Mouse (Mus musculus) cerebellum, adult 11-12 months (tissue): Measurements from ENCODE around the gene Plekha7.

ENCODE experiments used
- DNase-seq: peaks from one replicate; pipeline ENCODE4 v3.0.0; 2022

Gene Plekha7

DNA sequence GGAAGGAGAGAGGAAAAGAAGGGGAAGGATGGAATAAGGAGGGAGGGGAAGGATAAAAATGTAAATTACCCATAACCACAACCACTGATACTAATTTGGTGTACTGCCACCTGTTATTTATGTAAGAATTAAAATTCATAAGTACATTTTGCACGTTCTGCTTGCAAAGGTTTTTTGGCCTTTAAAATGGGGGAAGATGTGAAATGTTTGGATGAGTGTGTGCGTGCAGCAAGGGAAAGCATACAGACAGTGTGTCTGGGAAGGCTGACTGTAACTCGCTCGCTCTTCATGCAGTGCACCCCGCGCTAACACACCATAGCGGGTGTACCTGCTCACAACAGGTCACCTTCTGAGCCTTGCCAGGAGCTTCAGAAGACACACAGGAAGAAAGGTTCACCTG, 90.4 kb downstream of the Plekha7 start:
- DNase-seq, result no peak

GRCm38 (mm10) chr7:116211904-116212303, 96.3 kb downstream of the Plekha7 start:
- DNase-seq, result no peak

DNA sequence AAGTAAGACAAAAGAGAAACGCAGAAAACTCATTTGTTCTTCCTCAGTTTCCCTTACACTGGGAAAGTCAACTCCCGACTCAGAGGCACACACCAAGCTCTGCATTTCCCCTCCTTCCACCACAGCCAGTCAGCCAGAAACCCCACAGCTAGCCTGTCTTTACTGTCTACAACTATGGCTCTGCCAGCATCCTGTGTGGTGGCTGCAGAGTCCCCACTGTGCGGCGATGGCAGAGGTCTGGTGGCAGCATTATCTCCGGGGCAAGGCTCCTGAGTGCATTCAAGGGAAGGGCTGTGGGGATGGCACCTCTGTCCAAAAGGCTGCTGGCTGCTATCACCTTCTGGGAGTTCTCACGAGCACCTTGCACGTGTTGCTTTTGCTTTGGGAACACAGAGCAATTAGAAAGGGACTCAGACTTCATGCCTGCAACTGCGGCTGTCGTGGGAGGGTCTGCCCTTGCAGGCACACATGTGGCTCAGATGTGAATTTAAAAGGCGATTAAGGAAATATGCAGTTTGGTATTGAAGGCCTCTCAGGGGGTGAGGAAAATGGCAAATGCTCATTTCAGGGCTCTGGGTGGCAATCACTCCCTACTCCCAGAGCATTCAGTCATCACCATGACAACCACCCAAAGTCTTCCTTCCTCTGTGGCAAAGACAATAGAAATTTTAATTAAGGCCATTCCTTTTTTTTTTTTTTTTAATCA, 98.1 kb downstream of the Plekha7 start:
- DNase-seq, result no peak

GRCm38 (mm10) chr7:116208880-116209279, 99.3 kb downstream of the Plekha7 start:
- no peak for DNase-seq

- no peak for DNase-seq
These were observed 101.2 kb downstream of the Plekha7 start for GRCm38 (mm10) chr7:116206806-116207571.

DNA sequence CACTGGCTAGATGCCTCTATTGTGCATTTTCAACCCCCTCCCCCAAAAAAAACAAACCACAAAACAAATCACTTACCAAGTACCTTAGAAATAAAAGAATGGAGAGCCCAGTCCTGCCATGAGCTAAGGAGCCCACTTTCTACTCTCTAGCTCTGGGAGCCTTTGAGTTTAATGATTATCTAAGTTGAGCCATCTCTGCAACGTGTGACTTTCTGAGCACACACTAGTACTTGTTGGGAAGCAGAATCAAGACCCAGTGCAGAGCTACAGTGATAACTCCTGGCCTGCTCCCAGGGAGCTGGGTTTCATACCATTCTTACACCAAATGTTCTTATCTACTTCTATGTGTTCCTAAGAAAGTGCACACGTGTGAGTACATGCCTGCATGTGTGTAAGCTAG, 102.7 kb downstream of the Plekha7 start:
- no peak for DNase-seq

- DNase-seq, result no peak
These were observed 106.0 kb downstream of the Plekha7 start for GRCm38 (mm10) chr7:116202033-116202681.

GRCm38 (mm10) chr7:116200951-116201351, 107.2 kb downstream of the Plekha7 start:
- no peak for DNase-seq

GRCm38 (mm10) chr7:116200544-116200943, 107.6 kb downstream of the Plekha7 start:
- DNase-seq, result no peak

- no peak for DNase-seq
These were observed 109.3 kb downstream of the Plekha7 start for GRCm38 (mm10) chr7:116198902-116199301.

GRCm38 (mm10) chr7:116198407-116198806, 109.8 kb downstream of the Plekha7 start:
- no peak for DNase-seq

DNA sequence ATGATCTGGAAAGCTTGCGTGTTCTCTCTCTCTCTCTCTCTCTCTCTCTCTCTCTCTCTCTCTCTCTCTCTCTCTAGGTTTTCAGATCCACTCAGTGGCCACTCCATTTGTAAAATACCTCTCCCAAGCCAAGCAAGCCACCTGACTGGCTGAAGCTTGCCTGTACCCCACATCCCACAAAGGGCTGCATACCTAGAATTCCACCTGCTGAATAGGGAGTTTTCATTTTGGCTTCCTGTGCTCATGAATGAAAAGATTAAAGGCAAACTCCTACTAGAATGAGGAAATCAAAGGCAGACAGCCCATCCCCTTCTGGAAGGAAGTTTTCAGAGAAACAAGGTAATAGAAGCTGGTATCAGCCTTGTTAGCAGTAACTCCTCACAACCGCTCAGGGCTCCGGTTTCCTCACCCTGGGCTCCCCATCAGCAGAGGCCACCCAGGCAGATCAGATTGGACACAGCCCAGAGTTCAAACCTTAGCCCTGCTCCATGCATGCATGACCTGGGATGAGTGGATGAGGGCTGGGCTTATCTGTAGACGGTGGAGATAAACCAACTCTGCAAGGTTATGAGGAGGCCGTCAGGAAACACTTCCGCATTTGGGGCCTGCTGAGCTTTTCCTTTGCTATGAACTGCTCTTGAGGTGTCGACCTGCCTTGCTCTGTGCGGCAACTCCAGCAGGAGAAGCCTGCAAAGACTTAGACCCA, 111.0 kb downstream of the Plekha7 start:
- no peak for DNase-seq

GRCm38 (mm10) chr7:116194996-116195395, 113.2 kb downstream of the Plekha7 start:
- DNase-seq, result no peak

DNA sequence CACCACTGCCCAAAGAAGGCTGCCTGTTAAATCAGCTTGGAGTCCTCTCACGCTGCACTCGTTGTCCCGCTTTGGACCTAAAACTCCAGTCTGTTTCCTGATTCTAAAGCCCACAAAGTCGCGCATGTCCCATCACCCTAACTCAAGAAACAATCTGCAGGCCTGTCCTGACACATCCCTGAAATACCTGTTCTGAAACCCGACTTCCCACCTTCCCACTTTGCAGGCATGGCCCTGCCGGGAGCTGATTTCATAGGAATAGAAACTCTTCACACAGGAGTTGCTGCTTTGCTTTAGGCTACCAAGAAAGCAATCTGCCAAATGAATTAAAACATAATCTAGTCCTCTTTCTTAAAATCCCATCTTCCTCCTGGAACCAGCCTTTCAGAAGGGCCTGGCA, 115.2 kb downstream of the Plekha7 start:
- no peak for DNase-seq

GRCm38 (mm10) chr7:116192096-116192595, 116.0 kb downstream of the Plekha7 start:
- DNase-seq, result no peak

GRCm38 (mm10) chr7:116191138-116191537, 117.0 kb downstream of the Plekha7 start:
- no peak for DNase-seq

DNA sequence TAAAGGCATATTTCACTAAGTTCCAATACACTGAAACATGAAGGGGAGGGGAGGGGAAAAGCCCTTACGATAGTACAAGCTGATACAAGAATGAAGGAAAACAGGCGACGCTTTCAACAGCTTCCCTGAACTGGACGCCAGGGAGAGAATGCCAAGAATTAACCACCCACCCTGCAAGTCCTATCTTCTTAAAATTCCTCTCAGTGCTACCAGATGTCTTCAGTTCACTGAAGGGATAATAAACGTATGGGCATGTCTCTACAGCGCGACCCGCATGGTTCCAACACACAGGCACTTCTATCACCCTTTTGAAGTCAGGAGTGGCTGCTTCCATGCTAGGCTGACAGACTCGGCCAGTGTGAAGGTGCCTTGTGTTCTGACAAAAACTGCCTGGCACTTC, 118.5 kb downstream of the Plekha7 start:
- DNase-seq, result no peak

GRCm38 (mm10) chr7:116188391-116188790, 119.8 kb downstream of the Plekha7 start:
- DNase-seq, result no peak

GRCm38 (mm10) chr7:116187521-116187920, 120.7 kb downstream of the Plekha7 start:
- DNase-seq, result no peak

DNA sequence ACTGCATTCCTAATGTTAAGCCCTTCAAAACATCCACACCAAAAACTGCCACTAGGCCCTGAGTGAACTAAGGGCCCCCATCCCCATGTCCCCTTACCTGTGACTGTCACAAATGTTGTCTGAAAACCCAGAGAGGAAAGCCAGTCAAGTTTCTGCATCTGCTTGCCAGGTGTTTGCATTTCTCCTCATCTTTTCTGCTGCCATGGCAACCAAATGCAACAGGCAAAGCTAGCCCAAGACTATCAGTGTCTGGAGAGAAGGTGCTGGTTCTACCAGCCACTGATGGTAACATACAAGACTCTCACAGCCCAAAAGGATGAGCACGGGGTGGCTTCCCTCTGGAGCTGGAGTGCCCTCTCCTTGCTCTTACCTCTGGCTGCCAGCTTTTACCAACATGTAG, 121.3 kb downstream of the Plekha7 start:
- DNase-seq, result no peak

DNA sequence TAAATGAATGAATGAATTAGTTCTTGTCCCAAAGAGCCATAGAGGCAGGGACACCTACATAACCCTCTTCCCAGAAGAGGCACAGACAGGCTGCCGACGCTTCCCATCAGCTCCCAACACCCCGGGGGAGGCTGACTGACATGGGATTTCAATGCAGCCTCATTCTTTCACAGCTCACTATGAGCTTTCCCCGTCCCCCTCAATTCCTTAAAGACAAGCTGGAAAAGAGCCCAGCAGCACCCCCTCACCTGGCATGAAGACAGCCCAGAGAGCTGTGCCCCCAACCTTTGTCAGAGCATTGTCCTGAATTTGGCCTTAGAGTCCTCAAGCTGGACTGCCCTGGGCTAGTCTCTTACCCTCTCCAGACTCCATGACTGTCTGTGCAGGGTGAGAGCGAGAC, 122.0 kb downstream of the Plekha7 start:
- no peak for DNase-seq

GRCm38 (mm10) chr7:116184358-116185057, 123.7 kb downstream of the Plekha7 start:
- no peak for DNase-seq
